Mouse (Mus musculus) left cerebral cortex, adult 2 months (tissue): ENCODE measurements around the gene Ap1b1. TPM values are rescaled to one million over a fixed set of nuclear protein-coding genes. Genes with fewer than 3 reads are reported as not detected.

ENCODE experiments used
- DNase-seq, 2 experiments: peaks; one replicate each; pipeline ENCODE4 v3.0.0; 2021 to 2022; ENCODE audit warnings: low spot score in 2 of 2, mixed read lengths in 1 of 2; ENCODE audit errors: extremely low spot score in 1 of 2
- H3K27ac ChIP-seq: fragments of 200-600 bp; 2 replicates; pipeline ENCODE4 v1.8.1; 2022
- H3K4me3 ChIP-seq: fragments of 200-600 bp; 2 replicates; pipeline ENCODE4 v1.8.1; 2022
- CTCF ChIP-seq: fragments of 200-600 bp; IDR thresholded peaks from 2 replicates; pipeline ENCODE4 v1.8.1; 2022; ENCODE audit warnings: antibody characterized with exemption, mild to moderate bottlenecking, moderate library complexity
- intact Hi-C: fragments of 180-260 bp; cut with DNase I; formaldehyde crosslinking; loops from one replicate; pipeline ENCODE4 v1.15.1; 2025
- long read RNA-seq, 2 experiments: library from polyadenylated mRNA; stranded (forward); transcript quantifications; one replicate each; pipeline ENCODE4 v2.0.0; 2021; ENCODE audit warnings: borderline mapping rate in 2 of 2
- total RNA-seq, 2 experiments: library from RNA; stranded (reverse); gene quantifications; 2 replicates each; pipeline ENCODE4 v1.2.3; 2021

Ap1b1 gene
- 100 to 1,000 TPM; 156 to 177 TPM for total RNA-seq
- long read RNA-seq, experiment 1, full-length matches to known transcripts, result 13 of 101 reads
- long read RNA-seq, experiment 1, partial matches to known transcripts, result 51 of 101 reads
- long read RNA-seq, experiment 1, other reads (novel, unspliced or antisense), result 37 of 101 reads
- long read RNA-seq, experiment 2, full-length matches to known transcripts, result 13 of 92 reads
- long read RNA-seq, experiment 2, partial matches to known transcripts, result 42 of 92 reads
- long read RNA-seq, experiment 2, other reads (novel, unspliced or antisense), result 37 of 92 reads

- Histone ChIP-seq H3K27ac (peak within 1 kb of the TSS; percentile 84), H3K4me3 (peak within 1 kb of the TSS; percentile 75)
- DNase-seq, result peak; percentile 89 to 91
- TF ChIP-seq CTCF, result no peak
- intact Hi-C loops, result loop anchor here (2.0 kb wide), 1 partner anchor 78 kb away; the partner anchor contains the start of gene Gas2l1
Measured at GRCm38 (mm10) chr11:4986695-4987486, at the start of gene Ap1b1. TSS of gene Ap1b1 (plus strand) at chr11:4986824.

- Histone ChIP-seq H3K4me3 (peak overlapping the region; percentile 56), H3K27ac (no peak overlapping the region)
- no peak for TF ChIP-seq CTCF
- no peak for DNase-seq
- intact Hi-C loops, result no loop called here
Measured at GRCm38 (mm10) chr11:4946530-4946929, 40.1 kb upstream of the Ap1b1 start.

- H3K27ac ChIP-seq, result peak overlapping the region; percentile 93
- peak; percentile 88 to 90 for DNase-seq
- TF ChIP-seq CTCF, result peak; percentile 17
- intact Hi-C loops, result loop anchor here (1.0 kb wide), 1 partner anchor 20 kb away; no protein-coding TSS in a partner anchor
- H3K4me3 ChIP-seq, result peak overlapping the region; percentile 56
Measured at GRCm38 (mm10) chr11:4946947-4947812, 39.4 kb upstream of the Ap1b1 start.

- TF ChIP-seq CTCF, result no peak
- H3K27ac ChIP-seq, result peak within 1 kb of the TSS; percentile 93
- intact Hi-C loops, result loop anchor here (1.0 kb wide), 1 partner anchor 20 kb away; no protein-coding TSS in a partner anchor
- H3K4me3 ChIP-seq, result peak within 1 kb of the TSS; percentile 56
- peak in 1 of 2 experiments; percentile 57 for DNase-seq
Measured at GRCm38 (mm10) chr11:4947813-4948174, 38.8 kb upstream of the Ap1b1 start, which contains the start of gene Nefh. TSS of gene Nefh (minus strand) at chr11:4948064.

GRCm38 (mm10) chr11:4948792-4949191, 37.8 kb upstream of the Ap1b1 start:
- intact Hi-C loops, result no loop called here
- no peak for DNase-seq

GRCm38 (mm10) chr11:4949256-4950044, 37.2 kb upstream of the Ap1b1 start:
- intact Hi-C loops, result no loop called here
- Histone ChIP-seq H3K27ac (peak overlapping the region; percentile 66), H3K4me3 (peak overlapping the region; percentile 56)
- DNase-seq, result peak in 1 of 2 experiments; percentile 29
- TF ChIP-seq CTCF, result no peak

More at GRCm38 (mm10) chr11:4948792-4949191, 37.8 kb upstream of the Ap1b1 start:
- peak overlapping the region; percentile 93 for H3K27ac ChIP-seq
- no peak; the same call in 1 of the 2 replicates for TF ChIP-seq CTCF
- peak overlapping the region; percentile 56 for H3K4me3 ChIP-seq

GRCm38 (mm10) chr11:4953401-4953800, 33.2 kb upstream of the Ap1b1 start:
- Histone ChIP-seq H3K27ac (no peak overlapping the region; the same call in 1 of the 2 replicates), H3K4me3 (no peak overlapping the region)
- intact Hi-C loops, result no loop called here
- no peak for DNase-seq
- TF ChIP-seq CTCF, result no peak

GRCm38 (mm10) chr11:4953918-4954317, 32.7 kb upstream of the Ap1b1 start:
- DNase-seq, result peak; percentile 37 to 41
- intact Hi-C loops, result no loop called here
- Histone ChIP-seq H3K27ac (no peak overlapping the region), H3K4me3 (no peak overlapping the region)
- no peak for TF ChIP-seq CTCF

- intact Hi-C loops, result no loop called here
- Histone ChIP-seq H3K4me3 (no peak overlapping the region), H3K27ac (no peak overlapping the region)
- no peak for TF ChIP-seq CTCF
- no peak for DNase-seq
Measured at GRCm38 (mm10) chr11:4963099-4963808, 23.4 kb upstream of the Ap1b1 start.

GRCm38 (mm10) chr11:4966325-4966724, 20.3 kb upstream of the Ap1b1 start:
- no peak for TF ChIP-seq CTCF

More at GRCm38 (mm10) chr11:4966325-4966724, 20.3 kb upstream of the Ap1b1 start:
- Histone ChIP-seq H3K27ac (no peak overlapping the region), H3K4me3 (no peak overlapping the region)
- intact Hi-C loops, result no loop called here
- DNase-seq, result no peak
